27 mouse cellular contexts compared by ENCODE assay signal in genomic region chr5:72725404-72725803, GRCm38 (mm10). TPM values are rescaled to one million over a fixed set of nuclear protein-coding genes. Genes with fewer than 3 reads are reported as not detected.
DNase-seq lines count a peak whose midpoint lies in the region; ATAC-seq and TF ChIP-seq lines count a peak whose summit lies in the region.
"Had no signal": no experiment of that assay in that cellular context is flagged by ENCODE, and none has a peak within 500 bp of the region (broad histone marks: within the 10 kb centered on the region; RNA-seq: fewer than 3 reads in every experiment).

No protein-coding gene starts in this region.

- 68% methylated on average over 3 of the region's 3 CpGs for WGBS in stomach, postnatal 0 days
- WGBS in midbrain, embryonic 16.5 days, result 79% methylated on average over 3 of the region's 3 CpGs

- TF ChIP-seq EP300 in stomach, postnatal 0 days (optimal IDR thresholded peaks at IDR 0.05), result no peak

- TF ChIP-seq CTCF in Patski (IDR thresholded peaks at IDR 0.05), result peak; percentile 37
- TF ChIP-seq CTCF in stomach, postnatal 0 days (IDR thresholded peaks at IDR 0.05; ENCODE audit: low read depth), result no peak

- no peak overlapping the region for H3K9ac ChIP-seq in stomach, postnatal 0 days (ENCODE audit: low read length)
- no peak overlapping the region for H3K9ac ChIP-seq in midbrain, embryonic 16.5 days (ENCODE audit: low read depth, low read length)
- H3K9ac ChIP-seq: embryonic facial prominence, embryonic 12.5 days; forebrain, embryonic 15.5 days; heart, embryonic 13.5 days; limb, embryonic 15.5 days; liver, embryonic 14.5 days; lung, embryonic 14.5 days had no signal

- no peaks in the 10 kb centered on the region for H3K36me3 ChIP-seq in stomach, postnatal 0 days (ENCODE audit: control insufficient read depth, insufficient read depth, low read length)
- no peaks in the 10 kb centered on the region for H3K36me3 ChIP-seq in midbrain, embryonic 16.5 days (ENCODE audit: control insufficient read depth, insufficient read depth, low read length)
- H3K36me3 ChIP-seq: embryonic facial prominence, embryonic 12.5 days; forebrain, embryonic 15.5 days; heart, embryonic 13.5 days; limb, embryonic 15.5 days had no signal

- POLR2A ChIA-PET in Patski (lab: Charles Lee), result no interaction called here

- ATAC-seq in Patski, result peak; percentile 57
- ATAC-seq in granulocyte monocyte progenitor cell, adult 5-6 weeks (replicated peaks; ENCODE audit: poor library complexity, severe bottlenecking), result peak; percentile 66
- peak; percentile 67; the same call in 1 of the 2 replicates for ATAC-seq in stomach, postnatal 0 days (ENCODE audit: low FRiP score, low TSS enrichment)
- no peak for ATAC-seq in midbrain, embryonic 16.5 days
- ATAC-seq: activated CD4-positive, CD25-positive, alpha-beta regulatory T cell, adult 4 months; forebrain, embryonic 15.5 days; inflammation-experienced regulatory T-cells, adult 6 months had no signal

- in situ Hi-C loops in Patski (cut with MboI; ENCODE audit: low pct_unique_long_range_greater_than_20kb), result no loop called here

- H3K9me3 ChIP-seq in stomach, postnatal 0 days (ENCODE audit: control insufficient read depth, low read length), result no peaks in the 10 kb centered on the region
- no peaks in the 10 kb centered on the region for H3K9me3 ChIP-seq in midbrain, embryonic 16.5 days (replicated peaks; ENCODE audit: control insufficient read depth, low read length, poor library complexity, severe bottlenecking)
- H3K9me3 ChIP-seq: embryonic facial prominence, embryonic 12.5 days; forebrain, embryonic 15.5 days; heart, embryonic 13.5 days; limb, embryonic 15.5 days had no signal

- no peak overlapping the region for H3K4me2 ChIP-seq in stomach, postnatal 0 days (replicated peaks; ENCODE audit: low read depth)
- no peak overlapping the region for H3K4me2 ChIP-seq in midbrain, embryonic 16.5 days (ENCODE audit: low read length)
- H3K4me2 ChIP-seq: embryonic facial prominence, embryonic 12.5 days; forebrain, embryonic 15.5 days; heart, embryonic 13.5 days; limb, embryonic 15.5 days; lung, embryonic 14.5 days; midbrain, embryonic 11.5 days had no signal

- H3K4me1 ChIP-seq in stomach, postnatal 0 days (replicated peaks; ENCODE audit: control insufficient read depth, insufficient read depth), result no peaks in the 10 kb centered on the region
- H3K4me1 ChIP-seq in midbrain, embryonic 16.5 days (ENCODE audit: control insufficient read depth, insufficient read depth, low read length), result no peaks in the 10 kb centered on the region
- H3K4me1 ChIP-seq: embryonic facial prominence, embryonic 12.5 days; forebrain, embryonic 15.5 days; heart, embryonic 13.5 days; limb, embryonic 15.5 days had no signal

- CTCF ChIA-PET in Patski (lab: Charles Lee), result no interaction called here

- DNase-seq in 416B (ENCODE audit: low read depth) (peak; percentile 96), Patski (ENCODE audit: low read depth, low spot score) (no peak)
- DNase-seq in stomach, postnatal 0 days (ENCODE audit: low spot score), result no peak
- no peak for DNase-seq in gastrocnemius, postnatal 10 days
- DNase-seq in Muller cell, postnatal 12 days (ENCODE audit: inconsistent ontology term), result no peak
- DNase-seq: adrenal gland, postnatal 10 days; cerebellum, adult 11 months; cerebellum, postnatal 10 days; heart, adult 11 months; heart, postnatal 14 days; kidney, adult 2 months; layer of hippocampus, adult 9-11 months; left cerebral cortex, postnatal 4 days; lung, embryonic 14.5 days had no signal

- H3K27me3 ChIP-seq in Patski, result no peaks in the 10 kb centered on the region
- no peaks in the 10 kb centered on the region for H3K27me3 ChIP-seq in stomach, postnatal 0 days (ENCODE audit: control insufficient read depth, insufficient read depth, low read length)
- no peaks in the 10 kb centered on the region for H3K27me3 ChIP-seq in midbrain, embryonic 16.5 days (ENCODE audit: control insufficient read depth, insufficient read depth, low read depth, low read length)
- H3K27me3 ChIP-seq: embryonic facial prominence, embryonic 12.5 days; forebrain, embryonic 15.5 days; heart, embryonic 13.5 days; limb, embryonic 15.5 days had no signal

- no peak overlapping the region for H3K4me3 ChIP-seq in stomach, postnatal 0 days (ENCODE audit: low read depth, low read length)
- H3K4me3 ChIP-seq in midbrain, embryonic 16.5 days (ENCODE audit: low read depth, low read length), result no peak overlapping the region
- H3K4me3 ChIP-seq: embryonic facial prominence, embryonic 12.5 days; forebrain, embryonic 15.5 days; heart, embryonic 13.5 days; limb, embryonic 15.5 days had no signal

- H3K27ac ChIP-seq in stomach, postnatal 0 days (replicated peaks), result no peak overlapping the region
- no peak overlapping the region for H3K27ac ChIP-seq in midbrain, embryonic 16.5 days (ENCODE audit: low read length)
- H3K27ac ChIP-seq: embryonic facial prominence, embryonic 12.5 days; forebrain, embryonic 15.5 days; heart, embryonic 13.5 days; kidney, postnatal 0 days; limb, embryonic 15.5 days; liver, embryonic 14.5 days had no signal

RNA-seq across cellular contexts. Expression of gene Txk, which starts 27.2 kb away (rescaled TPM):
- 0.09 TPM for polyA plus RNA-seq in Patski (2021)
- total RNA-seq in granulocyte monocyte progenitor cell, adult 5-6 weeks (2014; fragmentation: Nextera tagmentation), result not detected in 2 replicates
- total RNA-seq in granulocyte monocyte progenitor cell, adult 5-6 weeks (2017), result 0.31 TPM in 1 of 2 replicates, not detected in the other
- polyA plus RNA-seq in stomach, postnatal 0 days (2015; fragmentation: Nextera tagmentation; extraction: Ambion mirVana), result 0.16 and 0.21 TPM in 2 replicates
- not detected for total RNA-seq in gastrocnemius, postnatal 10 days (2021)
- polyA plus RNA-seq in midbrain, embryonic 16.5 days (2015; fragmentation: Nextera tagmentation; extraction: Ambion mirVana), result 0.19 TPM in 1 of 2 replicates, not detected in the other
- total RNA-seq: gastrocnemius, adult 8-10 months had no signal
- polyA plus RNA-seq: forebrain, embryonic 15.5 days; hindbrain, embryonic 11.5 days; lung, embryonic 14.5 days; midbrain, embryonic 11.5 days had no signal
